Mouse (Mus musculus): Measurements from ENCODE around the gene Ldlrap1.

DNA sequence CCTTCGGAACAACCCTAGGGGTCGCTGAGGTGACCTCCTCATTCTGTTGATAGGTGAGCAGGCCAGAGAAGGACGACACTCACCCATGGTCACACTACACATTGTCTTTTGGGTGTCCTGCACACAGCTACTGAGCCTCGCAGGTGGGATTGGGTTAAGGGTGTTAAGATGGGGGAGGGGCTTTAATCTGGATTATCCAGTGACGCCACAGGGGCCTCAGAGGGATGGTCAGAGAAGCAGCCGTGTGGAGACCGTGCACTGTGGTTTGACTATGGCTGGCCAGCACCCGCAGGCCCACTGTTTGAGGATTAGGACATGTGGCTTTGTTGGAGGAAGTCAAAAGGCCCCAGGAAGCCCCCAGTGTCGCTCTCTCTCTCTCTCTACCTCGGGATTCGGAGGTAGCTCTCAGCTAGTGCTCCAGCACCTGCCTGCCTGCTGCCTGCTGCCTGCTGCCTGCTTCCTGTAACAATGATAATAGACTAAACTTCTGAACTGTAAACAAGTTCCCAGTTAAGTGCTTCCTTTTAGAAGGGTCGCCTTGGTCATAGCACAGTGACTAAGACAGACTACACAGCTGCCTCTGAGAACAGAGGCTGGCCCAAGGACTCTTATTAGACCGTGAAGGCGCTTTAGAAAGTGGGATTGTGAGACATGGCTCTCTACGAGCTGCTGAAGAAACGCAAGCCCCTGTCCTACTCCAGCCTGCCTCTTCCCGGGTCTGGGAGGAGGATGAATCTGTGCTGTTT, 14.1 kb downstream of the Ldlrap1 start:
- no peak for TF ChIP-seq POLR2A (IDR thresholded peaks at IDR 0.05; ENCODE audit: low read depth, low read length)
- no peak for TF ChIP-seq CTCF (IDR thresholded peaks at IDR 0.05; ENCODE audit: extremely low read depth, insufficient read length, insufficient replicate concordance, low read depth, low read length)
